Mouse (Mus musculus) kidney, embryonic 14.5 days (tissue): ENCODE results near the gene Acin1. TPM values are rescaled to one million over a fixed set of nuclear protein-coding genes. Genes with fewer than 3 reads are reported as not detected.
A peak's percentile ranks its signal among the peaks of the same experiment; 100 is the strongest.

Experiments
- ATAC-seq: fragments of 200-750 bp; cut with Nextera tagmentation; 2 replicates; pipeline ENCODE4 v1.8.0; 2017; ENCODE audit warnings: moderate number of reproducible peaks, mild to moderate bottlenecking, moderate TSS enrichment, moderate library complexity; ENCODE audit not compliant: low FRiP score, low TSS enrichment
- H3K27ac ChIP-seq: fragments of 300-500 bp; sonication (generic); 2 replicates; pipeline ENCODE4 v1.5.1; 2014; ENCODE audit warnings: low read depth, mild to moderate bottlenecking, low read length, moderate library complexity, mixed read lengths
- H3K27me3 ChIP-seq: fragments of 300-500 bp; sonication (generic); 2 replicates; pipeline ENCODE4 v1.6.1; 2014; ENCODE audit warnings: mild to moderate bottlenecking, low read length; ENCODE audit not compliant: control insufficient read depth, insufficient read depth
- H3K36me3 ChIP-seq: fragments of 300-500 bp; sonication (generic); 2 replicates; pipeline ENCODE4 v1.6.1; 2014; ENCODE audit warnings: low read length, mixed read lengths; ENCODE audit not compliant: control insufficient read depth, insufficient read depth
- H3K4me1 ChIP-seq: fragments of 300-500 bp; sonication (generic); 2 replicates; pipeline ENCODE4 v1.6.1; 2014; ENCODE audit warnings: low read length, mixed read lengths; ENCODE audit not compliant: control insufficient read depth, insufficient read depth
- H3K4me2 ChIP-seq: fragments of 300-500 bp; sonication (generic); replicated peaks from 2 replicates; pipeline ENCODE4 v1.6.1; 2014; ENCODE audit warnings: low read depth, mild to moderate bottlenecking, low read length
- H3K4me3 ChIP-seq: fragments of 300-500 bp; sonication (generic); 2 replicates; pipeline ENCODE4 v1.5.1; 2014; ENCODE audit warnings: mild to moderate bottlenecking, low read length
- H3K9ac ChIP-seq: fragments of 300-500 bp; sonication (generic); 2 replicates; pipeline ENCODE4 v1.6.1; 2014; ENCODE audit warnings: low read depth, mild to moderate bottlenecking, low read length, moderate library complexity
- H3K9me3 ChIP-seq: fragments of 300-500 bp; sonication (generic); 2 replicates; pipeline ENCODE4 v1.6.1; 2016; ENCODE audit warnings: low read length; ENCODE audit not compliant: control insufficient read depth
- WGBS: fragments of 180-500 bp; shearing (Covaris S2); extraction: QIAGEN DNeasy Blood & Tissue Kit; methylation state at CpG from one replicate; pipeline ENCODE4 v1.1.7; 2014; 5-methylcytosine and 5-hydroxymethylcytosine counted together
- polyA plus RNA-seq: library from polyadenylated mRNA; unstranded; fragments of >200 nt; fragmentation: Nextera tagmentation; extraction: Ambion mirVana; gene quantifications from 2 replicates; pipeline ENCODE4 v1.2.1, GENCODE M21; 2014

Acin1 gene
- 161 and 169 TPM in 2 replicates for polyA plus RNA-seq

- under 1% methylated on average over 44 of the region's 44 CpGs for WGBS
- H3K9ac ChIP-seq: peak within 1 kb of the TSS; percentile 95
- H3K4me2 ChIP-seq: peak within 1 kb of the TSS; percentile 67
Observed at GRCm38 (mm10) chr14:54686522-54687143, at the start of gene Acin1. TSS of gene Acin1 (minus strand) at chr14:54686931.

GRCm38 (mm10) chr14:54735221-54735620 is 48.5 kb upstream of the Acin1 start:
- Histone ChIP-seq H3K27me3 (no peaks in the 10 kb centered on the region), H3K36me3 (no peaks in the 10 kb centered on the region), H3K9ac (no peak overlapping the region), H3K27ac (no peak overlapping the region), H3K4me3 (no peak overlapping the region), H3K4me2 (no peak overlapping the region), H3K4me1 (no peaks in the 10 kb centered on the region), H3K9me3 (no peaks in the 10 kb centered on the region)
- no peak for ATAC-seq
- WGBS: 76% methylated on average over 4 of the region's 4 CpGs

More at GRCm38 (mm10) chr14:54686522-54687143, at the start of gene Acin1:
- peak within 1 kb of the TSS; percentile 97 for H3K27ac ChIP-seq
- peaks cover 35% of the 10 kb centered on the region for H3K36me3 ChIP-seq
- peak; percentile 98 for ATAC-seq
- H3K9me3 ChIP-seq: no peaks in the 10 kb centered on the region
- no peaks in the 10 kb centered on the region for H3K27me3 ChIP-seq
- peak within 1 kb of the TSS; percentile 93 for H3K4me3 ChIP-seq
- peaks cover 23% of the 10 kb centered on the region; the same call in 1 of the 2 replicates for H3K4me1 ChIP-seq

- Histone ChIP-seq H3K4me2 (no peak overlapping the region), H3K27me3 (no peaks in the 10 kb centered on the region), H3K9ac (no peak overlapping the region), H3K9me3 (no peaks in the 10 kb centered on the region), H3K4me3 (no peak overlapping the region), H3K4me1 (no peaks in the 10 kb centered on the region), H3K36me3 (no peaks in the 10 kb centered on the region), H3K27ac (no peak overlapping the region)
- no peak for ATAC-seq
- WGBS: 66% methylated on average over 4 of the region's 4 CpGs
Observed at GRCm38 (mm10) chr14:54734004-54734403, 47.3 kb upstream of the Acin1 start.

- WGBS: 87% methylated on average over 8 of the region's 8 CpGs
Observed at GRCm38 (mm10) chr14:54732206-54732605, 45.5 kb upstream of the Acin1 start.

GRCm38 (mm10) chr14:54730305-54730704 is 43.6 kb upstream of the Acin1 start:
- H3K4me3 ChIP-seq: no peak overlapping the region
- no peak for ATAC-seq
- no peak overlapping the region for H3K4me2 ChIP-seq
- 89% methylated on average over 6 of the region's 6 CpGs for WGBS
- no peaks in the 10 kb centered on the region for H3K9me3 ChIP-seq
- no peaks in the 10 kb centered on the region for H3K36me3 ChIP-seq
- no peaks in the 10 kb centered on the region for H3K27me3 ChIP-seq
- no peak overlapping the region for H3K27ac ChIP-seq
- H3K9ac ChIP-seq: no peak overlapping the region
- H3K4me1 ChIP-seq: no peaks in the 10 kb centered on the region

More at GRCm38 (mm10) chr14:54732206-54732605, 45.5 kb upstream of the Acin1 start:
- no peak overlapping the region for H3K27ac ChIP-seq
- no peaks in the 10 kb centered on the region for H3K9me3 ChIP-seq
- H3K36me3 ChIP-seq: no peaks in the 10 kb centered on the region
- H3K27me3 ChIP-seq: no peaks in the 10 kb centered on the region
- no peak overlapping the region for H3K4me3 ChIP-seq
- H3K4me1 ChIP-seq: no peaks in the 10 kb centered on the region
- ATAC-seq: no peak
- H3K4me2 ChIP-seq: no peak overlapping the region
- no peak overlapping the region for H3K9ac ChIP-seq

- H3K27me3 ChIP-seq: no peaks in the 10 kb centered on the region
- no peak overlapping the region for H3K4me3 ChIP-seq
- H3K9ac ChIP-seq: no peak overlapping the region
- no peak overlapping the region for H3K27ac ChIP-seq
- H3K4me1 ChIP-seq: no peaks in the 10 kb centered on the region
- no peak overlapping the region for H3K4me2 ChIP-seq
- no peaks in the 10 kb centered on the region for H3K9me3 ChIP-seq
- no peak for ATAC-seq
- H3K36me3 ChIP-seq: no peaks in the 10 kb centered on the region
- WGBS: 67% methylated on average over 13 of the region's 13 CpGs
Observed at GRCm38 (mm10) chr14:54728823-54729653, 42.3 kb upstream of the Acin1 start.

GRCm38 (mm10) chr14:54727565-54727964 is 40.8 kb upstream of the Acin1 start:
- Histone ChIP-seq H3K36me3 (no peaks in the 10 kb centered on the region), H3K9me3 (no peaks in the 10 kb centered on the region), H3K27ac (no peak overlapping the region), H3K4me2 (no peak overlapping the region), H3K4me3 (no peak overlapping the region), H3K27me3 (no peaks in the 10 kb centered on the region), H3K4me1 (0 out of 2 replicates have a peak, but pooled peaks cover under 1% of the 10 kb centered on the region), H3K9ac (no peak overlapping the region)
- no peak for ATAC-seq
- WGBS: 78% methylated on average over 5 of the region's 5 CpGs

- no peak for ATAC-seq
- Histone ChIP-seq H3K9me3 (no peaks in the 10 kb centered on the region; the same call in 1 of the 2 replicates), H3K36me3 (no peaks in the 10 kb centered on the region), H3K4me3 (no peak overlapping the region), H3K27ac (no peak overlapping the region), H3K4me1 (0 out of 2 replicates have a peak, but pooled peaks cover 2% of the 10 kb centered on the region), H3K9ac (no peak overlapping the region), H3K27me3 (no peaks in the 10 kb centered on the region), H3K4me2 (no peak overlapping the region)
- 85% methylated on average over 6 of the region's 6 CpGs for WGBS
Observed at GRCm38 (mm10) chr14:54724049-54724448, 37.3 kb upstream of the Acin1 start.

GRCm38 (mm10) chr14:54721711-54722110 is 35.0 kb upstream of the Acin1 start:
- Histone ChIP-seq H3K9ac (no peak overlapping the region), H3K4me2 (no peak overlapping the region), H3K4me1 (0 out of 2 replicates have a peak, but pooled peaks cover 2% of the 10 kb centered on the region), H3K4me3 (no peak overlapping the region), H3K9me3 (no peaks in the 10 kb centered on the region; the same call in 1 of the 2 replicates), H3K36me3 (no peaks in the 10 kb centered on the region), H3K27me3 (no peaks in the 10 kb centered on the region), H3K27ac (no peak overlapping the region)
- ATAC-seq: no peak
- 75% methylated on average over 10 of the region's 10 CpGs for WGBS
